Mouse (Mus musculus) lung, postnatal 0 days (tissue): ENCODE measurements around the gene Trf. TPM values are rescaled to one million over a fixed set of nuclear protein-coding genes. Genes with fewer than 3 reads are reported as not detected.

ENCODE experiments used
- ATAC-seq: fragments of 200-750 bp; cut with Nextera tagmentation; 2 replicates; pipeline ENCODE4 v1.8.0; 2017; ENCODE audit warnings: moderate library complexity
- DNase-seq: peaks from one replicate; pipeline ENCODE4 v3.0.0-alpha.2; 2016; ENCODE audit warnings: low spot score
- H3K27ac ChIP-seq: fragments of 300-500 bp; sonication (generic); 2 replicates; pipeline ENCODE4 v1.5.1; 2014; ENCODE audit warnings: antibody characterized with exemption, mild to moderate bottlenecking, low read length, mixed read lengths
- H3K27me3 ChIP-seq: fragments of 300-500 bp; sonication (generic); replicated peaks from 2 replicates; pipeline ENCODE4 v1.6.1; 2014; ENCODE audit warnings: low read length, mixed read lengths; ENCODE audit not compliant: insufficient read depth
- H3K36me3 ChIP-seq: fragments of 300-500 bp; sonication (generic); 2 replicates; pipeline ENCODE4 v1.6.1; 2014; ENCODE audit warnings: low read length, mixed read lengths; ENCODE audit not compliant: insufficient read depth
- H3K4me1 ChIP-seq: fragments of 300-500 bp; sonication (generic); 2 replicates; pipeline ENCODE4 v1.6.1; 2014; ENCODE audit warnings: antibody characterized with exemption, low read depth, low read length, mixed read lengths; ENCODE audit not compliant: insufficient read depth
- H3K4me2 ChIP-seq: fragments of 300-500 bp; sonication (generic); replicated peaks from 2 replicates; pipeline ENCODE4 v1.6.1; 2014; ENCODE audit warnings: low read depth, mild to moderate bottlenecking, low read length, moderate library complexity, mixed read lengths
- H3K4me3 ChIP-seq: fragments of 300-500 bp; sonication (generic); 2 replicates; pipeline ENCODE4 v1.5.1; 2014; ENCODE audit warnings: low read depth, low read length
- H3K9ac ChIP-seq: fragments of 300-500 bp; sonication (generic); replicated peaks from 2 replicates; pipeline ENCODE4 v1.6.1; 2014; ENCODE audit warnings: low read depth, mild to moderate bottlenecking
- H3K9me3 ChIP-seq: fragments of 300-500 bp; sonication (generic); 2 replicates; pipeline ENCODE4 v1.6.1; 2016; ENCODE audit warnings: low read length, mixed read lengths
- CTCF ChIP-seq: IDR thresholded peaks from 2 replicates; pipeline ENCODE4 v1.5.1; 2016; ENCODE audit warnings: antibody characterized with exemption, mild to moderate bottlenecking
- EP300 ChIP-seq: IDR thresholded peaks from 2 replicates; pipeline ENCODE4 v1.6.1; 2016; ENCODE audit warnings: antibody characterized with exemption, mild to moderate bottlenecking, control low read depth
- WGBS: fragments of 180-500 bp; shearing (Covaris S2); extraction: QIAGEN DNeasy Blood & Tissue Kit; methylation state at CpG from one replicate; pipeline ENCODE4 v1.1.7; 2014; 5-methylcytosine and 5-hydroxymethylcytosine counted together
- polyA plus RNA-seq: library from polyadenylated mRNA; unstranded; fragments of >200 nt; fragmentation: Nextera tagmentation; extraction: Ambion mirVana; gene quantifications from 2 replicates; pipeline ENCODE4 v1.2.1, GENCODE M21; 2015

Trf gene
- polyA plus RNA-seq, 1 experiment from 2014 or later = 670 TPM

DNA sequence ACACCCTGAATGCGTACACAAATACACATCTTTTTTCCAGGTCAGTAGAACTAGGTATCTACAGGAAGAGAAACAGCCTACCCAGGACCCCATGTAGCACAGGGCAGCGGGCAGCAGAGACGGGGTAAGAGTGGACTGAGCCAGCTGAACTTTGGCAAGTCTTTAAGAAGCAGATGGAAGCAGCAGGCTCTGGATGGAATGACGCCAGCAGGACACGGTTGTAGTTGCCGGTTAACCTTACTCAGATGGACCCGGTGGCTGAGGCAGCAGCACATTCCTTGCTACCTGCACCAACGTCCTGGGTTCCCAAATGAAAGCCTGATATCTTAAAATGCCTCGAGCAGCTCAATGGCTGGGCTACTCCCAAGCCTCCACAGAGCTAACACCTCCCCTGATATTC is 43.5 kb downstream of the Trf start:
- DNase-seq = peak; percentile 15
- Histone ChIP-seq H3K4me2 (no peak overlapping the region), H3K27ac (no peak overlapping the region), H3K9me3 (no peaks in the 10 kb centered on the region), H3K4me1 (no peaks in the 10 kb centered on the region), H3K27me3 (no peaks in the 10 kb centered on the region), H3K4me3 (no peak overlapping the region), H3K9ac (no peak overlapping the region), H3K36me3 (peaks cover 7% of the 10 kb centered on the region; the same call in 1 of the 2 replicates)
- 0 out of 2 replicates have a peak, but pooled peaks have one; percentile 4 for ATAC-seq
- 47% methylated on average over 9 of the region's 9 CpGs for WGBS
- TF ChIP-seq EP300 (no peak), CTCF (no peak)

- peak overlapping the region; percentile 9; the same call in 1 of the 2 replicates for H3K27ac ChIP-seq
- ATAC-seq (peak; percentile 54), DNase-seq (peak; percentile 63)
- TF ChIP-seq EP300 (no peak), CTCF (no peak)
- peaks cover under 1% of the 10 kb centered on the region; the same call in 1 of the 2 replicates for H3K4me1 ChIP-seq
- H3K9me3 ChIP-seq = no peaks in the 10 kb centered on the region
- H3K4me2 ChIP-seq = 0 out of 2 replicates have a peak overlapping the region, but pooled peaks have one; percentile 8
- no peak overlapping the region for H3K9ac ChIP-seq
- no peak overlapping the region for H3K4me3 ChIP-seq
- H3K27me3 ChIP-seq = no peaks in the 10 kb centered on the region
- H3K36me3 ChIP-seq = peaks cover 7% of the 10 kb centered on the region; the same call in 1 of the 2 replicates
- 63% methylated on average over 8 of the region's 8 CpGs for WGBS
These were observed 44.3 kb downstream of the Trf start for GRCm38 (mm10) chr9:103185946-103186345.

DNA sequence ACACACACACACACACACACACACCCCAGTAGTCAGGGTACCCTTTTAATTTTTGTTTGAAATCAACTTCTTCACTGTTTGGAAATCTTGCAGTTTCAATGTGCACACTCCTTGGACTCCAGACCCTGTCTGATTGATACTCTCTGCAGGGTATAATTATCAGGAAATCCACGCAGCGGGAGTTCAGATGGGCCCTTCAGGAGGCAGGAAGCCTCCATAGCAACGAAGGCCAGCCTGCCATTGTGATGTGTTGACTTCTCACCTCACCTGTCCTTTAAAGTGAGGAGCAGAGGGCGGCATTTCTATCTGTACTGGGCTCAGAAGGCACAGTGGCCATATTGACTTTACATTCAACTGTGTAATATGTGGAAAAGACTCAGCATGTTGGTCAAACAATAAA is 45.4 kb downstream of the Trf start:
- no peak overlapping the region for H3K4me3 ChIP-seq
- H3K9me3 ChIP-seq = no peaks in the 10 kb centered on the region
- peaks cover 9% of the 10 kb centered on the region for H3K4me1 ChIP-seq
- DNase-seq (no peak), ATAC-seq (no peak)
- no peak overlapping the region for H3K27ac ChIP-seq
- H3K27me3 ChIP-seq = no peaks in the 10 kb centered on the region
- 58% methylated on average over 4 of the region's 4 CpGs for WGBS
- H3K9ac ChIP-seq = no peak overlapping the region
- H3K36me3 ChIP-seq = peaks cover 7% of the 10 kb centered on the region; the same call in 1 of the 2 replicates
- TF ChIP-seq EP300 (no peak), CTCF (no peak)
- H3K4me2 ChIP-seq = no peak overlapping the region

GRCm38 (mm10) chr9:103181886-103182285 is 48.4 kb downstream of the Trf start:
- H3K36me3 ChIP-seq = no peaks in the 10 kb centered on the region
- TF ChIP-seq EP300 = no peak
- TF ChIP-seq CTCF = no peak
- no peak overlapping the region for H3K4me2 ChIP-seq
- WGBS = 84% methylated on average over 8 of the region's 8 CpGs
- no peaks in the 10 kb centered on the region for H3K27me3 ChIP-seq
- DNase-seq (no peak), ATAC-seq (no peak)
- H3K9me3 ChIP-seq = no peaks in the 10 kb centered on the region
- no peak overlapping the region for H3K27ac ChIP-seq
- H3K9ac ChIP-seq = no peak overlapping the region
- H3K4me1 ChIP-seq = peaks cover 9% of the 10 kb centered on the region
- H3K4me3 ChIP-seq = no peak overlapping the region

- Histone ChIP-seq H3K4me2 (peak overlapping the region; percentile 68), H3K4me3 (peak overlapping the region; percentile 39), H3K4me1 (peaks cover 9% of the 10 kb centered on the region), H3K36me3 (no peaks in the 10 kb centered on the region), H3K27ac (no peak overlapping the region), H3K9ac (peak overlapping the region; percentile 41), H3K27me3 (no peaks in the 10 kb centered on the region), H3K9me3 (no peaks in the 10 kb centered on the region)
- peak; percentile 94 for ATAC-seq
- 2% methylated on average over 20 of the region's 20 CpGs for WGBS
- DNase-seq = peak; percentile 96
- no peak for TF ChIP-seq EP300
- TF ChIP-seq CTCF = no peak
These were observed 49.3 kb downstream of the Trf start for GRCm38 (mm10) chr9:103180807-103181565.

- peak; percentile 40 for ATAC-seq
- no peaks in the 10 kb centered on the region for H3K27me3 ChIP-seq
- TF ChIP-seq CTCF (no peak), EP300 (no peak)
- H3K9ac ChIP-seq = peak overlapping the region; percentile 41; the same call in 1 of the 2 replicates
- 22% methylated on average over 3 of the region's 3 CpGs for WGBS
- H3K4me3 ChIP-seq = peak overlapping the region; percentile 39; the same call in 1 of the 2 replicates
- H3K4me1 ChIP-seq = peaks cover 9% of the 10 kb centered on the region
- H3K4me2 ChIP-seq = peak overlapping the region; percentile 68
- no peaks in the 10 kb centered on the region for H3K9me3 ChIP-seq
- H3K36me3 ChIP-seq = no peaks in the 10 kb centered on the region
- DNase-seq = peak; percentile 61
- no peak overlapping the region for H3K27ac ChIP-seq
These were observed 49.9 kb downstream of the Trf start for GRCm38 (mm10) chr9:103180303-103180702.
